ENCODE assay signal across 19 mouse cellular contexts in the genomic region with DNA sequence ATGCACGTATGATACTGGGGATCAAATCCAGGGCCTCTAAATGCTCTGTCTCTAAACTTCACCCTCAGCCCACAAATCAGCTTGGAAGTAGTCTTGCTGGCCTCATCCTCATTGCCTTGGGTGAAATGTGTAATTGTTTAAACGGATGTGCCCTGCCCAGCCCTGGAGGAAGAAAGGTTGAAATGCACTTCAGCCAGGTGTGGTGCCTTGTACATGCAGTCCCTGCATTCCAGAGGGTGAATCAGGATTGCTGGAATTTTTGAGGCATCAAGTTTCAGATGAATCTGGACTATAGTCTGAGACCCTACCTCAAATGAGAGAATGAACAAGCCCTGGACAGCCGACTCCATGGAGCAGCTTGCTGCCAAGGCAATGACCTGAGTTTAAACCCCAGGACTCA. TPM values are rescaled to one million over a fixed set of nuclear protein-coding genes. Genes with fewer than 3 reads are reported as not detected.
DNase-seq lines count a peak whose midpoint lies in the region; ATAC-seq and TF ChIP-seq lines count a peak whose summit lies in the region.
"Had no signal": no experiment of that assay in that cellular context is flagged by ENCODE, and none has a peak within 500 bp of the region (broad histone marks: within the 10 kb centered on the region; RNA-seq: fewer than 3 reads in every experiment).

No protein-coding gene starts in this region.

- peaks cover 25% of the 10 kb centered on the region for H3K4me1 ChIP-seq in limb, embryonic 12.5 days (replicated peaks)
- H3K4me1 ChIP-seq: neural tube, embryonic 13.5 days had no signal

- peak overlapping the region; percentile 37; the same call in 1 of the 2 replicates for H3K27ac ChIP-seq in limb, embryonic 12.5 days
- H3K27ac ChIP-seq in gastrocnemius, adult 2 months, result no peak overlapping the region
- H3K27ac ChIP-seq: embryonic facial prominence, embryonic 13.5 days; hindbrain, embryonic 15.5 days; neural tube, embryonic 13.5 days had no signal

- peak; percentile 38 for DNase-seq in urinary bladder, postnatal 14 days (ENCODE audit: low spot score)
- no peak for DNase-seq in urinary bladder, postnatal 10 days (ENCODE audit: low spot score)
- peak; percentile 91 for DNase-seq in ZHBTc4 (ENCODE audit: low read depth, low spot score)
- DNase-seq in left cerebral cortex, postnatal 14 days (ENCODE audit: low spot score in 2 of 2), result no peak
- no peak for DNase-seq in gastrocnemius, adult 2 months
- DNase-seq in kidney, postnatal 25 days, result no peak
- DNase-seq: adrenal gland, postnatal 14 days; cerebellum, adult 11-12 months; gastrocnemius, postnatal 25 days; layer of hippocampus, adult 9-11 months; left cerebral cortex, postnatal 4 days; midbrain, embryonic 14.5 days; right cerebral cortex, postnatal 14 days; thymus, postnatal 4 days had no signal

- no peak overlapping the region for H3K9ac ChIP-seq in limb, embryonic 12.5 days (replicated peaks)
- H3K9ac ChIP-seq: embryonic facial prominence, embryonic 13.5 days; hindbrain, embryonic 15.5 days; neural tube, embryonic 13.5 days had no signal

- no peak for TF ChIP-seq CTCF in gastrocnemius, adult 2 months (IDR thresholded peaks at IDR 0.05)

- intact Hi-C loops in left cerebral cortex, postnatal 14 days (cut with DNase I), result no loop called here
- intact Hi-C loops in gastrocnemius, adult 2 months (cut with DNase I), result no loop called here

- H3K4me3 ChIP-seq in limb, embryonic 12.5 days (replicated peaks), result no peak overlapping the region
- H3K4me3 ChIP-seq in gastrocnemius, adult 2 months, result no peak overlapping the region
- H3K4me3 ChIP-seq: embryonic facial prominence, embryonic 13.5 days; hindbrain, embryonic 15.5 days; neural tube, embryonic 13.5 days had no signal

- ATAC-seq in limb, embryonic 12.5 days (ENCODE audit: insufficient number of reproducible peaks, insufficient read depth, low FRiP score, low TSS enrichment, low read depth), result no peak
- ATAC-seq: forebrain, embryonic 14.5 days had no signal

- no peaks in the 10 kb centered on the region for H3K27me3 ChIP-seq in limb, embryonic 12.5 days
- H3K27me3 ChIP-seq: embryonic facial prominence, embryonic 13.5 days; hindbrain, embryonic 15.5 days; neural tube, embryonic 13.5 days had no signal

- WGBS in limb, embryonic 12.5 days, result 39% methylated on average over 3 of the region's 3 CpGs

- no peaks in the 10 kb centered on the region for H3K9me3 ChIP-seq in limb, embryonic 12.5 days
- H3K9me3 ChIP-seq: embryonic facial prominence, embryonic 13.5 days; hindbrain, embryonic 15.5 days; neural tube, embryonic 13.5 days had no signal

- no peaks in the 10 kb centered on the region for H3K36me3 ChIP-seq in limb, embryonic 12.5 days
- H3K36me3 ChIP-seq: embryonic facial prominence, embryonic 13.5 days; hindbrain, embryonic 15.5 days; neural tube, embryonic 13.5 days had no signal

- H3K4me2 ChIP-seq in limb, embryonic 12.5 days, result no peak overlapping the region
- H3K4me2 ChIP-seq: embryonic facial prominence, embryonic 13.5 days; hindbrain, embryonic 15.5 days; neural tube, embryonic 13.5 days had no signal

RNA-seq across cellular contexts. Expression of gene Gcnt3, which starts 10.0 kb away (rescaled TPM):
- polyA plus RNA-seq in limb, embryonic 12.5 days (2016; fragmentation: Nextera tagmentation; extraction: Ambion mirVana), result not detected in 2 replicates
- not detected for total RNA-seq in left cerebral cortex, postnatal 14 days (2021)
- total RNA-seq in gastrocnemius, adult 2 months (2021), result not detected
- total RNA-seq: adrenal gland, postnatal 14 days; gastrocnemius, postnatal 25 days; left cerebral cortex, postnatal 4 days had no signal
- polyA plus RNA-seq: forebrain, embryonic 14.5 days; hindbrain, embryonic 15.5 days; midbrain, embryonic 14.5 days; neural tube, embryonic 13.5 days had no signal

RNA-seq across cellular contexts. Expression of gene Gtf2a2, which starts 35.5 kb away (rescaled TPM):
- 213 TPM in 2 replicates for polyA plus RNA-seq in limb, embryonic 12.5 days (2016; fragmentation: Nextera tagmentation; extraction: Ambion mirVana)
- total RNA-seq in left cerebral cortex, postnatal 14 days (2021), result 10 to 100 TPM; 62.7 to 67.1 TPM
- 10 to 100 TPM; 59.0 to 62.1 TPM for total RNA-seq in gastrocnemius, adult 2 months (2021)

RNA-seq across cellular contexts. Expression of gene Bnip2, which starts 58.6 kb away (rescaled TPM):
- polyA plus RNA-seq in limb, embryonic 12.5 days (2016; fragmentation: Nextera tagmentation; extraction: Ambion mirVana), result 103 and 112 TPM in 2 replicates
- 10 to 100 TPM; 43.2 to 44.6 TPM for total RNA-seq in left cerebral cortex, postnatal 14 days (2021)
- total RNA-seq in gastrocnemius, adult 2 months (2021), result 10 to 100 TPM; 80.0 to 99.7 TPM

Comparison
In these comparisons a context has a peak if more than half of its experiments do, and no peak if none do; other contexts are left out.
1. DNase-seq: peak in urinary bladder, postnatal 14 days (single experiment) and ZHBTc4 (single experiment); none in urinary bladder, postnatal 10 days (single experiment), left cerebral cortex, postnatal 14 days (0 of 2), gastrocnemius, adult 2 months (single experiment) and kidney, postnatal 25 days (0 of 2).